Mouse (Mus musculus): ENCODE measurements around the gene Rps6ka3. TPM values are rescaled to one million over a fixed set of nuclear protein-coding genes. Genes with fewer than 3 reads are reported as not detected.

The Rps6ka3 gene
- total RNA-seq (2012; rRNA removed): 9.6 and 10.0 TPM in 2 replicates

GRCm38 (mm10) chrX:159210007-159210406, at the start of gene Rps6ka3:
Gene Rps6ka3 (plus strand): TSS chrX:159210307.
- DNase-seq (ENCODE audit: low read depth, low spot score): no peak
- no peak for TF ChIP-seq ZC3H11A (IDR thresholded peaks at IDR 0.05; ENCODE audit: borderline replicate concordance, low read depth, low read length)
- TF ChIP-seq MAFK (IDR thresholded peaks at IDR 0.05; ENCODE audit: insufficient read depth, low read depth, low read length): no peak
- TF ChIP-seq ZNF384 (IDR thresholded peaks at IDR 0.05; ENCODE audit: low read depth, low read length): no peak
- TF ChIP-seq CHD2 (IDR thresholded peaks at IDR 0.05; ENCODE audit: low read depth, low read length): no peak
- no peak for TF ChIP-seq HCFC1 (IDR thresholded peaks at IDR 0.05; ENCODE audit: borderline replicate concordance, insufficient read depth, low read length)
- H3K9ac ChIP-seq (ENCODE audit: insufficient read depth, low read depth, low read length, poor library complexity, severe bottlenecking): no peak within 1 kb of the TSS
- in situ Hi-C loops (cut with MboI; ENCODE audit: low sequenced_read_pairs in 2 of 2, unreplicated experiment in 2 of 2): no loop called here
- H3K27ac ChIP-seq (ENCODE audit: insufficient read depth, low read depth, low read length, poor library complexity, severe bottlenecking): no peak within 1 kb of the TSS
- no peaks in the 10 kb centered on the region for H3K36me3 ChIP-seq (ENCODE audit: control insufficient read depth, insufficient read depth, low read length, poor library complexity, severe bottlenecking)
- H3K4me3 ChIP-seq (ENCODE audit: insufficient read depth in 1 of 2, low read depth in 1 of 2, low read length in 2 of 2, poor library complexity in 1 of 2, severe bottlenecking in 1 of 2): no peak within 1 kb of the TSS
- H3K4me1 ChIP-seq (ENCODE audit: control insufficient read depth in 2 of 2, insufficient read depth in 2 of 2, low read length in 2 of 2, poor library complexity in 1 of 2): no peaks in the 10 kb centered on the region
- no peaks in the 10 kb centered on the region for H3K9me3 ChIP-seq (ENCODE audit: control insufficient read depth, insufficient read depth, low read depth, low read length)

GRCm38 (mm10) chrX:159169200-159169599, 40.9 kb upstream of the Rps6ka3 start:
- no peaks in the 10 kb centered on the region for H3K4me1 ChIP-seq (ENCODE audit: control insufficient read depth in 2 of 2, insufficient read depth in 2 of 2, low read length in 2 of 2, poor library complexity in 1 of 2)
- H3K9me3 ChIP-seq (ENCODE audit: control insufficient read depth, insufficient read depth, low read depth, low read length): no peaks in the 10 kb centered on the region
- TF ChIP-seq HCFC1 (IDR thresholded peaks at IDR 0.05; ENCODE audit: borderline replicate concordance, insufficient read depth, low read length): no peak
- TF ChIP-seq ZC3H11A (IDR thresholded peaks at IDR 0.05; ENCODE audit: borderline replicate concordance, low read depth, low read length): no peak
- TF ChIP-seq MAFK (IDR thresholded peaks at IDR 0.05; ENCODE audit: insufficient read depth, low read depth, low read length): no peak
- no peak for TF ChIP-seq ZNF384 (IDR thresholded peaks at IDR 0.05; ENCODE audit: low read depth, low read length)
- TF ChIP-seq CHD2 (IDR thresholded peaks at IDR 0.05; ENCODE audit: low read depth, low read length): no peak
- no peak overlapping the region for H3K9ac ChIP-seq (ENCODE audit: insufficient read depth, low read depth, low read length, poor library complexity, severe bottlenecking)
- no peak for DNase-seq (ENCODE audit: low read depth, low spot score)
- no peaks in the 10 kb centered on the region for H3K36me3 ChIP-seq (ENCODE audit: control insufficient read depth, insufficient read depth, low read length, poor library complexity, severe bottlenecking)
- H3K4me3 ChIP-seq (ENCODE audit: insufficient read depth in 1 of 2, low read depth in 1 of 2, low read length in 2 of 2, poor library complexity in 1 of 2, severe bottlenecking in 1 of 2): no peak overlapping the region
- in situ Hi-C loops (cut with MboI; ENCODE audit: low sequenced_read_pairs in 2 of 2, unreplicated experiment in 2 of 2): no loop called here
- no peak overlapping the region for H3K27ac ChIP-seq (ENCODE audit: insufficient read depth, low read depth, low read length, poor library complexity, severe bottlenecking)

GRCm38 (mm10) chrX:159171579-159171978, 38.5 kb upstream of the Rps6ka3 start:
- H3K4me3 ChIP-seq (ENCODE audit: insufficient read depth in 1 of 2, low read depth in 1 of 2, low read length in 2 of 2, poor library complexity in 1 of 2, severe bottlenecking in 1 of 2): no peak overlapping the region
- TF ChIP-seq ZNF384 (IDR thresholded peaks at IDR 0.05; ENCODE audit: low read depth, low read length): no peak
- TF ChIP-seq ZC3H11A (IDR thresholded peaks at IDR 0.05; ENCODE audit: borderline replicate concordance, low read depth, low read length): no peak
- TF ChIP-seq MAFK (IDR thresholded peaks at IDR 0.05; ENCODE audit: insufficient read depth, low read depth, low read length): no peak
- no peak for TF ChIP-seq CHD2 (IDR thresholded peaks at IDR 0.05; ENCODE audit: low read depth, low read length)
- TF ChIP-seq HCFC1 (IDR thresholded peaks at IDR 0.05; ENCODE audit: borderline replicate concordance, insufficient read depth, low read length): no peak
- no peaks in the 10 kb centered on the region for H3K4me1 ChIP-seq (ENCODE audit: control insufficient read depth in 2 of 2, insufficient read depth in 2 of 2, low read length in 2 of 2, poor library complexity in 1 of 2)
- DNase-seq (ENCODE audit: low read depth, low spot score): no peak
- in situ Hi-C loops (cut with MboI; ENCODE audit: low sequenced_read_pairs in 2 of 2, unreplicated experiment in 2 of 2): no loop called here
- H3K9me3 ChIP-seq (ENCODE audit: control insufficient read depth, insufficient read depth, low read depth, low read length): no peaks in the 10 kb centered on the region
- H3K36me3 ChIP-seq (ENCODE audit: control insufficient read depth, insufficient read depth, low read length, poor library complexity, severe bottlenecking): no peaks in the 10 kb centered on the region
- H3K9ac ChIP-seq (ENCODE audit: insufficient read depth, low read depth, low read length, poor library complexity, severe bottlenecking): no peak overlapping the region
- no peak overlapping the region for H3K27ac ChIP-seq (ENCODE audit: insufficient read depth, low read depth, low read length, poor library complexity, severe bottlenecking)

GRCm38 (mm10) chrX:159191581-159191980, 18.5 kb upstream of the Rps6ka3 start:
- H3K9me3 ChIP-seq (ENCODE audit: control insufficient read depth, insufficient read depth, low read depth, low read length): no peaks in the 10 kb centered on the region
- no peaks in the 10 kb centered on the region for H3K4me1 ChIP-seq (ENCODE audit: control insufficient read depth in 2 of 2, insufficient read depth in 2 of 2, low read length in 2 of 2, poor library complexity in 1 of 2)
- no peaks in the 10 kb centered on the region for H3K36me3 ChIP-seq (ENCODE audit: control insufficient read depth, insufficient read depth, low read length, poor library complexity, severe bottlenecking)
- TF ChIP-seq ZC3H11A (IDR thresholded peaks at IDR 0.05; ENCODE audit: borderline replicate concordance, low read depth, low read length) (no peak), HCFC1 (IDR thresholded peaks at IDR 0.05; ENCODE audit: borderline replicate concordance, insufficient read depth, low read length) (no peak), ZNF384 (IDR thresholded peaks at IDR 0.05; ENCODE audit: low read depth, low read length) (no peak), CHD2 (IDR thresholded peaks at IDR 0.05; ENCODE audit: low read depth, low read length) (no peak), MAFK (IDR thresholded peaks at IDR 0.05; ENCODE audit: insufficient read depth, low read depth, low read length) (no peak)
- H3K4me3 ChIP-seq (ENCODE audit: insufficient read depth in 1 of 2, low read depth in 1 of 2, low read length in 2 of 2, poor library complexity in 1 of 2, severe bottlenecking in 1 of 2): no peak overlapping the region
- H3K27ac ChIP-seq (ENCODE audit: insufficient read depth, low read depth, low read length, poor library complexity, severe bottlenecking): no peak overlapping the region
- H3K9ac ChIP-seq (ENCODE audit: insufficient read depth, low read depth, low read length, poor library complexity, severe bottlenecking): no peak overlapping the region
- no peak for DNase-seq (ENCODE audit: low read depth, low spot score)
- in situ Hi-C loops (cut with MboI; ENCODE audit: low sequenced_read_pairs in 2 of 2, unreplicated experiment in 2 of 2): no loop called here

- TF ChIP-seq ZC3H11A (IDR thresholded peaks at IDR 0.05; ENCODE audit: borderline replicate concordance, low read depth, low read length) (no peak), ZNF384 (IDR thresholded peaks at IDR 0.05; ENCODE audit: low read depth, low read length) (no peak), CHD2 (IDR thresholded peaks at IDR 0.05; ENCODE audit: low read depth, low read length) (no peak), HCFC1 (IDR thresholded peaks at IDR 0.05; ENCODE audit: borderline replicate concordance, insufficient read depth, low read length) (no peak), MAFK (IDR thresholded peaks at IDR 0.05; ENCODE audit: insufficient read depth, low read depth, low read length) (no peak)
- Histone ChIP-seq H3K36me3 (ENCODE audit: control insufficient read depth, insufficient read depth, low read length, poor library complexity, severe bottlenecking) (no peaks in the 10 kb centered on the region), H3K4me3 (ENCODE audit: insufficient read depth in 1 of 2, low read depth in 1 of 2, low read length in 2 of 2, poor library complexity in 1 of 2, severe bottlenecking in 1 of 2) (no peak overlapping the region), H3K9me3 (ENCODE audit: control insufficient read depth, insufficient read depth, low read depth, low read length) (no peaks in the 10 kb centered on the region), H3K27ac (ENCODE audit: insufficient read depth, low read depth, low read length, poor library complexity, severe bottlenecking) (no peak overlapping the region), H3K4me1 (ENCODE audit: control insufficient read depth in 2 of 2, insufficient read depth in 2 of 2, low read length in 2 of 2, poor library complexity in 1 of 2) (no peaks in the 10 kb centered on the region), H3K9ac (ENCODE audit: insufficient read depth, low read depth, low read length, poor library complexity, severe bottlenecking) (no peak overlapping the region)
- no peak for DNase-seq (ENCODE audit: low read depth, low spot score)
- in situ Hi-C loops (cut with MboI; ENCODE audit: low sequenced_read_pairs in 2 of 2, unreplicated experiment in 2 of 2): no loop called here
Observed at GRCm38 (mm10) chrX:159199495-159199894, 10.6 kb upstream of the Rps6ka3 start.
